Mouse (Mus musculus) left cerebral cortex, adult 2 months (tissue): ENCODE measurements around the gene Hpn. TPM values are rescaled to one million over a fixed set of nuclear protein-coding genes. Genes with fewer than 3 reads are reported as not detected.
A peak's percentile ranks its signal among the peaks of the same experiment; 100 is the strongest.

Source experiments
- DNase-seq, 2 experiments: peaks; one replicate each; pipeline ENCODE4 v3.0.0; 2021 to 2022; ENCODE audit warnings: low spot score in 2 of 2, mixed read lengths in 1 of 2; ENCODE audit errors: extremely low spot score in 1 of 2
- H3K27ac ChIP-seq: fragments of 200-600 bp; 2 replicates; pipeline ENCODE4 v1.8.1; 2022
- H3K4me3 ChIP-seq: fragments of 200-600 bp; 2 replicates; pipeline ENCODE4 v1.8.1; 2022
- CTCF ChIP-seq: fragments of 200-600 bp; IDR thresholded peaks from 2 replicates; pipeline ENCODE4 v1.8.1; 2022; ENCODE audit warnings: antibody characterized with exemption, mild to moderate bottlenecking, moderate library complexity
- intact Hi-C: fragments of 180-260 bp; cut with DNase I; formaldehyde crosslinking; loops from one replicate; pipeline ENCODE4 v1.15.1; 2025
- total RNA-seq, 2 experiments: library from RNA; stranded (reverse); gene quantifications; 2 replicates each; pipeline ENCODE4 v1.2.3; 2021

Hpn gene
- total RNA-seq, 2 experiments from 2014 or later, result 2.5 to 8.3 TPM

GRCm38 (mm10) chr7:31057071-31057470 is 58.0 kb downstream of the Hpn start, which contains the start of gene Fxyd1:
Gene Fxyd1, minus strand, starts transcription at chr7:31057199.
- no peak within 1 kb of the TSS for H3K4me3 ChIP-seq
- H3K27ac ChIP-seq, result no peak within 1 kb of the TSS
- intact Hi-C loops, result no loop called here
- no peak for DNase-seq
- TF ChIP-seq CTCF, result no peak

- Histone ChIP-seq H3K27ac (no peak overlapping the region), H3K4me3 (no peak overlapping the region)
- TF ChIP-seq CTCF, result no peak
- intact Hi-C loops, result no loop called here
- no peak for DNase-seq
Observed at GRCm38 (mm10) chr7:31056448-31056847, 58.6 kb downstream of the Hpn start.

- H3K27ac ChIP-seq, result no peak overlapping the region
- DNase-seq, result no peak
- intact Hi-C loops, result no loop called here
- H3K4me3 ChIP-seq, result no peak overlapping the region
- TF ChIP-seq CTCF, result no peak
Observed at GRCm38 (mm10) chr7:31055883-31056282, 59.2 kb downstream of the Hpn start.

- Histone ChIP-seq H3K27ac (peak overlapping the region; percentile 97), H3K4me3 (peak overlapping the region; percentile 9)
- no peak for TF ChIP-seq CTCF
- intact Hi-C loops, result no loop called here
- DNase-seq, result peak; percentile 44 to 64
Observed at GRCm38 (mm10) chr7:31055354-31055824, 59.7 kb downstream of the Hpn start.

- no peak for TF ChIP-seq CTCF
- DNase-seq, result no peak
- H3K4me3 ChIP-seq, result peak overlapping the region; percentile 9
- peak overlapping the region; percentile 97 for H3K27ac ChIP-seq
- intact Hi-C loops, result loop anchor here (5.0 kb wide), 1 partner anchor 82 kb away; the partner anchor contains the start of genes Fam187b and Lsr
Observed at GRCm38 (mm10) chr7:31054661-31055320, 60.3 kb downstream of the Hpn start.

GRCm38 (mm10) chr7:31053882-31054447 is 61.1 kb downstream of the Hpn start:
- H3K27ac ChIP-seq, result peak overlapping the region; percentile 97
- DNase-seq, result no peak
- H3K4me3 ChIP-seq, result peak overlapping the region; percentile 44
- intact Hi-C loops, result loop anchor here (1.0 to 5.0 kb wide), 3 partner anchors 37 to 97 kb away; partner anchors contain the start of genes Fam187b, Lsr and Usf2
- TF ChIP-seq CTCF, result no peak

GRCm38 (mm10) chr7:31052636-31053434 is 62.3 kb downstream of the Hpn start:
- peak overlapping the region; percentile 97 for H3K27ac ChIP-seq
- H3K4me3 ChIP-seq, result peak overlapping the region; percentile 65
- peak; percentile 64 to 82 for DNase-seq
- peak; percentile 8; the same call in 1 of the 2 replicates for TF ChIP-seq CTCF
- intact Hi-C loops, result loop anchor here (1.0 to 5.0 kb wide), 3 partner anchors 36 to 96 kb away; partner anchors contain the start of genes Fam187b, Lsr and Usf2

- intact Hi-C loops, result loop anchor here (2.0 to 5.0 kb wide), 2 partner anchors 80 to 95 kb away; partner anchors contain the start of genes Fam187b, Lsr and Usf2
- TF ChIP-seq CTCF, result no peak
- Histone ChIP-seq H3K27ac (peak overlapping the region; percentile 97), H3K4me3 (peak overlapping the region; percentile 65)
- DNase-seq, result no peak
Observed at GRCm38 (mm10) chr7:31052251-31052635, 62.8 kb downstream of the Hpn start.

GRCm38 (mm10) chr7:31051321-31052021 is 63.6 kb downstream of the Hpn start, which contains the start of gene Fxyd7:
Gene Fxyd7, minus strand, starts transcription at chr7:31051467.
- TF ChIP-seq CTCF, result peak; percentile 6; the same call in 1 of the 2 replicates
- intact Hi-C loops, result loop anchor here (2.0 to 5.0 kb wide), 2 partner anchors 79 to 95 kb away; partner anchors contain the start of genes Fam187b, Lsr and Usf2
- peak; percentile 37 to 44 for DNase-seq
- Histone ChIP-seq H3K27ac (peak within 1 kb of the TSS; percentile 97), H3K4me3 (peak within 1 kb of the TSS; percentile 65)

- no peak for TF ChIP-seq CTCF
- Histone ChIP-seq H3K27ac (peak overlapping the region; percentile 97), H3K4me3 (peak overlapping the region; percentile 65)
- intact Hi-C loops, result loop anchor here (5.0 kb wide), 1 partner anchor 79 kb away; the partner anchor contains the start of genes Fam187b and Lsr
- peak; percentile 51 to 68 for DNase-seq
Observed at GRCm38 (mm10) chr7:31050921-31051320, 64.2 kb downstream of the Hpn start.

- peak in 1 of 2 experiments; percentile 21 for DNase-seq
- no peak for TF ChIP-seq CTCF
- Histone ChIP-seq H3K27ac (peak overlapping the region; percentile 97), H3K4me3 (peak overlapping the region; percentile 65)
- intact Hi-C loops, result loop anchor here (5.0 kb wide), 1 partner anchor 78 kb away; the partner anchor contains the start of genes Fam187b and Lsr
Observed at GRCm38 (mm10) chr7:31050487-31050886, 64.6 kb downstream of the Hpn start.
